Mouse (Mus musculus) stomach, embryonic 14.5 days (tissue): ENCODE results near the gene Man1c1. TPM values are rescaled to one million over a fixed set of nuclear protein-coding genes. Genes with fewer than 3 reads are reported as not detected.

Experiments used
- ATAC-seq: fragments of 200-750 bp; cut with Nextera tagmentation; 2 replicates; pipeline ENCODE4 v1.8.0; 2017; ENCODE audit warnings: low read depth, moderate TSS enrichment; ENCODE audit not compliant: insufficient number of reproducible peaks, insufficient read depth, low FRiP score
- H3K27ac ChIP-seq: fragments of 300-500 bp; sonication (generic); 2 replicates; pipeline ENCODE4 v1.5.1; 2014; ENCODE audit warnings: mild to moderate bottlenecking, low read length, moderate library complexity, mixed read lengths
- H3K27me3 ChIP-seq: fragments of 300-500 bp; sonication (generic); 2 replicates; pipeline ENCODE4 v1.6.1; 2014; ENCODE audit warnings: low read length, control low read depth, mixed read lengths; ENCODE audit not compliant: control insufficient read depth, insufficient read depth
- H3K36me3 ChIP-seq: fragments of 300-500 bp; sonication (generic); 2 replicates; pipeline ENCODE4 v1.6.1; 2014; ENCODE audit warnings: mild to moderate bottlenecking, control low read depth, low read length, moderate library complexity, mixed read lengths; ENCODE audit not compliant: control insufficient read depth, insufficient read depth
- H3K4me1 ChIP-seq: fragments of 300-500 bp; sonication (generic); 2 replicates; pipeline ENCODE4 v1.6.1; 2014; ENCODE audit warnings: low read length, control low read depth, mixed read lengths; ENCODE audit not compliant: control insufficient read depth, insufficient read depth
- H3K4me2 ChIP-seq: fragments of 300-500 bp; sonication (generic); replicated peaks from 2 replicates; pipeline ENCODE4 v1.6.1; 2014; ENCODE audit warnings: low read depth, low read length, control low read depth
- H3K4me3 ChIP-seq: fragments of 300-500 bp; sonication (generic); 2 replicates; pipeline ENCODE4 v1.5.1; 2014; ENCODE audit warnings: low read depth, low read length, control low read depth
- H3K9ac ChIP-seq: fragments of 300-500 bp; sonication (generic); replicated peaks from 2 replicates; pipeline ENCODE4 v1.6.1; 2014; ENCODE audit warnings: low read depth, mild to moderate bottlenecking, control low read depth, low read length, moderate library complexity, mixed read lengths
- H3K9me3 ChIP-seq: fragments of 300-500 bp; sonication (generic); 2 replicates; pipeline ENCODE4 v1.6.1; 2016; ENCODE audit warnings: low read depth, low read length, control low read depth; ENCODE audit not compliant: control insufficient read depth
- WGBS: fragments of 180-500 bp; shearing (Covaris S2); extraction: QIAGEN DNeasy Blood & Tissue Kit; methylation state at CpG from one replicate; pipeline ENCODE4 v1.1.7; 2014; 5-methylcytosine and 5-hydroxymethylcytosine counted together
- polyA plus RNA-seq: library from polyadenylated mRNA; unstranded; fragments of >200 nt; fragmentation: Nextera tagmentation; extraction: Ambion mirVana; gene quantifications from 2 replicates; pipeline ENCODE4 v1.2.1, GENCODE M21; 2014

The Man1c1 gene
- polyA plus RNA-seq, 1 experiment from 2014 or later = 1.7 TPM

GRCm38 (mm10) chr4:134606054-134606453 lies 98.0 kb downstream of the Man1c1 start:
- Histone ChIP-seq H3K36me3 (no peaks in the 10 kb centered on the region), H3K4me3 (no peak overlapping the region), H3K27me3 (no peaks in the 10 kb centered on the region), H3K9ac (no peak overlapping the region), H3K4me1 (0 out of 2 replicates have a peak, but pooled peaks cover 5% of the 10 kb centered on the region), H3K4me2 (no peak overlapping the region), H3K27ac (no peak overlapping the region), H3K9me3 (no peaks in the 10 kb centered on the region)
- no peak for ATAC-seq
- WGBS = 45% methylated on average over 5 of the region's 5 CpGs

- Histone ChIP-seq H3K27ac (no peak overlapping the region), H3K4me2 (no peak overlapping the region), H3K36me3 (no peaks in the 10 kb centered on the region), H3K9me3 (no peaks in the 10 kb centered on the region), H3K27me3 (no peaks in the 10 kb centered on the region), H3K4me1 (0 out of 2 replicates have a peak, but pooled peaks cover 8% of the 10 kb centered on the region), H3K4me3 (no peak overlapping the region), H3K9ac (no peak overlapping the region)
- WGBS = 64% methylated on average over 4 of the region's 4 CpGs
- ATAC-seq = no peak
Observed at GRCm38 (mm10) chr4:134604472-134604871, 99.6 kb downstream of the Man1c1 start.

DNA sequence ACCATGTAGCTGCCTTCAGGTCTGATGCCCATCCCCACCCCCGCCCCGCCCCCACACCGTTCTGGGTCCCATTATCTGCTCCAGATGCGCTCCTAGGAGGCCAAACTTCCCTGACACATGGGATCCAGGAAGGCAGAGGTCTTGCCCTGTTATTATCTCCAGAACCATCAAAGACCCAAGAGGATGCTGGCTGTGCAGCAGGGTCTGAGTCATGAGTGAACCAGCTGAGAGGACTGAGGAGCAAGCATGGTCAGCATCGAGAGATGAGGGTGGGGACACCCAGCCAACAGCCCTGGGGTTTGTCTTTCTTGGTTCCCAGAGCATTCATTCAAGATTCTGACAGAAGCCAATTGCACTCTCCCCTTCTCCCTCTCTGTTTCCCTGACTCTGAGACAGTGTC lies 100.5 kb downstream of the Man1c1 start:
- no peak overlapping the region for H3K27ac ChIP-seq
- H3K36me3 ChIP-seq = no peaks in the 10 kb centered on the region
- H3K4me3 ChIP-seq = no peak overlapping the region
- no peak overlapping the region for H3K9ac ChIP-seq
- H3K27me3 ChIP-seq = no peaks in the 10 kb centered on the region
- no peak for ATAC-seq
- WGBS = 35% methylated on average over 5 of the region's 5 CpGs
- no peaks in the 10 kb centered on the region for H3K9me3 ChIP-seq
- H3K4me2 ChIP-seq = no peak overlapping the region
- 0 out of 2 replicates have a peak, but pooled peaks cover 8% of the 10 kb centered on the region for H3K4me1 ChIP-seq

- H3K4me1 ChIP-seq = 0 out of 2 replicates have a peak, but pooled peaks cover 8% of the 10 kb centered on the region
- H3K9ac ChIP-seq = no peak overlapping the region
- no peak for ATAC-seq
- H3K27me3 ChIP-seq = no peaks in the 10 kb centered on the region
- no peak overlapping the region for H3K4me2 ChIP-seq
- 69% methylated on average over 3 of the region's 3 CpGs for WGBS
- no peaks in the 10 kb centered on the region for H3K36me3 ChIP-seq
- no peak overlapping the region for H3K4me3 ChIP-seq
- H3K9me3 ChIP-seq = no peaks in the 10 kb centered on the region
- H3K27ac ChIP-seq = no peak overlapping the region
Observed at GRCm38 (mm10) chr4:134602610-134603009, 101.5 kb downstream of the Man1c1 start.

- WGBS = 53% methylated on average over 7 of the region's 7 CpGs
- no peak overlapping the region for H3K27ac ChIP-seq
- no peaks in the 10 kb centered on the region for H3K9me3 ChIP-seq
- no peak overlapping the region for H3K4me3 ChIP-seq
- no peaks in the 10 kb centered on the region for H3K36me3 ChIP-seq
- H3K9ac ChIP-seq = no peak overlapping the region
- ATAC-seq = no peak
- H3K27me3 ChIP-seq = no peaks in the 10 kb centered on the region
- H3K4me1 ChIP-seq = 0 out of 2 replicates have a peak, but pooled peaks cover 8% of the 10 kb centered on the region
- H3K4me2 ChIP-seq = no peak overlapping the region
Observed at GRCm38 (mm10) chr4:134601981-134602380, 102.1 kb downstream of the Man1c1 start.

- no peak overlapping the region for H3K4me2 ChIP-seq
- 40% methylated on average over 8 of the region's 8 CpGs for WGBS
- H3K4me1 ChIP-seq = 0 out of 2 replicates have a peak, but pooled peaks cover 8% of the 10 kb centered on the region
- H3K4me3 ChIP-seq = no peak overlapping the region
- no peak for ATAC-seq
- no peak overlapping the region for H3K9ac ChIP-seq
- no peak overlapping the region for H3K27ac ChIP-seq
- no peaks in the 10 kb centered on the region for H3K9me3 ChIP-seq
- no peaks in the 10 kb centered on the region for H3K27me3 ChIP-seq
- H3K36me3 ChIP-seq = no peaks in the 10 kb centered on the region
Observed at GRCm38 (mm10) chr4:134601404-134601803, 102.7 kb downstream of the Man1c1 start.

GRCm38 (mm10) chr4:134600777-134601176 lies 103.3 kb downstream of the Man1c1 start:
- ATAC-seq = no peak
- WGBS = 57% methylated on average over 7 of the region's 7 CpGs
- no peaks in the 10 kb centered on the region for H3K27me3 ChIP-seq
- no peak overlapping the region for H3K4me2 ChIP-seq
- no peaks in the 10 kb centered on the region for H3K36me3 ChIP-seq
- 0 out of 2 replicates have a peak, but pooled peaks cover 8% of the 10 kb centered on the region for H3K4me1 ChIP-seq
- H3K9ac ChIP-seq = no peak overlapping the region
- H3K27ac ChIP-seq = no peak overlapping the region
- H3K9me3 ChIP-seq = no peaks in the 10 kb centered on the region
- H3K4me3 ChIP-seq = no peak overlapping the region

- H3K4me3 ChIP-seq = no peak overlapping the region
- H3K27ac ChIP-seq = no peak overlapping the region
- H3K4me1 ChIP-seq = 0 out of 2 replicates have a peak, but pooled peaks cover 8% of the 10 kb centered on the region
- no peaks in the 10 kb centered on the region for H3K9me3 ChIP-seq
- H3K4me2 ChIP-seq = no peak overlapping the region
- H3K27me3 ChIP-seq = no peaks in the 10 kb centered on the region
- H3K9ac ChIP-seq = no peak overlapping the region
- WGBS = 91% methylated on average over 9 of the region's 9 CpGs
- no peaks in the 10 kb centered on the region for H3K36me3 ChIP-seq
- no peak for ATAC-seq
Observed at GRCm38 (mm10) chr4:134600060-134600459, 104.0 kb downstream of the Man1c1 start.
